Mouse (Mus musculus) stomach, embryonic 16.5 days (tissue): ENCODE data around the gene Col4a1. TPM values are rescaled to one million over a fixed set of nuclear protein-coding genes. Genes with fewer than 3 reads are reported as not detected.

Experiments
- ATAC-seq: fragments of 200-750 bp; cut with Nextera tagmentation; 2 replicates; pipeline ENCODE4 v1.8.0; 2017; ENCODE audit warnings: moderate number of reproducible peaks, moderate TSS enrichment; ENCODE audit not compliant: insufficient read depth, low FRiP score
- H3K27ac ChIP-seq: fragments of 300-500 bp; sonication (generic); 2 replicates; pipeline ENCODE4 v1.5.1; 2014; ENCODE audit warnings: low read length
- H3K27me3 ChIP-seq: fragments of 300-500 bp; sonication (generic); 2 replicates; pipeline ENCODE4 v1.6.1; 2014; ENCODE audit warnings: low read length, control low read depth, mixed read lengths; ENCODE audit not compliant: control insufficient read depth, insufficient read depth
- H3K36me3 ChIP-seq: fragments of 300-500 bp; sonication (generic); 2 replicates; pipeline ENCODE4 v1.6.1; 2014; ENCODE audit warnings: low read length; ENCODE audit not compliant: control insufficient read depth, insufficient read depth
- H3K4me1 ChIP-seq: fragments of 300-500 bp; sonication (generic); 2 replicates; pipeline ENCODE4 v1.6.1; 2014; ENCODE audit warnings: low read length, control low read depth, mixed read lengths; ENCODE audit not compliant: control insufficient read depth, insufficient read depth
- H3K4me2 ChIP-seq: fragments of 300-500 bp; sonication (generic); 2 replicates; pipeline ENCODE4 v1.6.1; 2014; ENCODE audit warnings: low read depth, low read length, mixed read lengths
- H3K4me3 ChIP-seq: fragments of 300-500 bp; sonication (generic); replicated peaks from 2 replicates; pipeline ENCODE4 v1.5.1; 2014; ENCODE audit warnings: mild to moderate bottlenecking, low read length
- H3K9ac ChIP-seq: fragments of 300-500 bp; sonication (generic); 2 replicates; pipeline ENCODE4 v1.6.1; 2014; ENCODE audit warnings: low read length
- H3K9me3 ChIP-seq: fragments of 300-500 bp; sonication (generic); replicated peaks from 2 replicates; pipeline ENCODE4 v1.6.1; 2016; ENCODE audit warnings: low read length, control low read depth; ENCODE audit not compliant: control insufficient read depth
- whole genome bisulfite sequencing: fragments of 180-500 bp; shearing (Covaris S2); extraction: QIAGEN DNeasy Blood & Tissue Kit; methylation state at CpG from one replicate; pipeline ENCODE4 v1.1.7; 2014; 5-methylcytosine and 5-hydroxymethylcytosine counted together
- polyA plus RNA-seq: library from polyadenylated mRNA; unstranded; fragments of >200 nt; fragmentation: Nextera tagmentation; extraction: Ambion mirVana; gene quantifications from 2 replicates; pipeline ENCODE4 v1.2.1, GENCODE M21; 2015

Col4a1 gene
- polyA plus RNA-seq, 1 experiment from 2014 or later = 207 TPM

- no peaks in the 10 kb centered on the region for H3K27me3 ChIP-seq
- H3K9ac ChIP-seq = no peak overlapping the region
- 67% methylated on average over 7 of the region's 7 CpGs for WGBS
- ATAC-seq = no peak
- H3K4me2 ChIP-seq = no peak overlapping the region
- peak overlapping the region; percentile 64 for H3K27ac ChIP-seq
- no peak overlapping the region for H3K4me3 ChIP-seq
- peaks cover 30% of the 10 kb centered on the region for H3K4me1 ChIP-seq
- H3K9me3 ChIP-seq = no peaks in the 10 kb centered on the region
- H3K36me3 ChIP-seq = no peaks in the 10 kb centered on the region; the same call in 1 of the 2 replicates
These were observed 63.0 kb downstream of the Col4a1 start for GRCm38 (mm10) chr8:11249541-11250058.

GRCm38 (mm10) chr8:11248712-11249111, 63.9 kb downstream of the Col4a1 start:
- Histone ChIP-seq H3K4me1 (peaks cover 30% of the 10 kb centered on the region), H3K4me2 (no peak overlapping the region), H3K9me3 (no peaks in the 10 kb centered on the region), H3K27ac (peak overlapping the region; percentile 43; the same call in 1 of the 2 replicates), H3K27me3 (no peaks in the 10 kb centered on the region), H3K36me3 (no peaks in the 10 kb centered on the region; the same call in 1 of the 2 replicates), H3K4me3 (no peak overlapping the region), H3K9ac (no peak overlapping the region)
- ATAC-seq = no peak
- WGBS = 43% methylated on average over 7 of the region's 7 CpGs

GRCm38 (mm10) chr8:11241488-11241887, 71.1 kb downstream of the Col4a1 start:
- Histone ChIP-seq H3K9ac (no peak overlapping the region), H3K4me3 (no peak overlapping the region), H3K4me2 (no peak overlapping the region), H3K9me3 (no peaks in the 10 kb centered on the region), H3K27me3 (no peaks in the 10 kb centered on the region), H3K4me1 (no peaks in the 10 kb centered on the region), H3K27ac (no peak overlapping the region), H3K36me3 (peaks cover 13% of the 10 kb centered on the region)
- no peak for ATAC-seq
- WGBS = 44% methylated on average over 2 of the region's 2 CpGs

GRCm38 (mm10) chr8:11234879-11235210, 77.8 kb downstream of the Col4a1 start:
- peaks cover 9% of the 10 kb centered on the region for H3K36me3 ChIP-seq
- H3K4me3 ChIP-seq = no peak overlapping the region
- ATAC-seq = no peak
- H3K4me1 ChIP-seq = no peaks in the 10 kb centered on the region
- no peaks in the 10 kb centered on the region for H3K9me3 ChIP-seq
- no peaks in the 10 kb centered on the region for H3K27me3 ChIP-seq
- no peak overlapping the region for H3K27ac ChIP-seq
- no peak overlapping the region for H3K9ac ChIP-seq
- H3K4me2 ChIP-seq = no peak overlapping the region
- 87% methylated on average over 6 of the region's 6 CpGs for WGBS

- no peaks in the 10 kb centered on the region for H3K9me3 ChIP-seq
- no peak overlapping the region for H3K4me2 ChIP-seq
- peaks cover 9% of the 10 kb centered on the region for H3K36me3 ChIP-seq
- no peaks in the 10 kb centered on the region for H3K27me3 ChIP-seq
- no peaks in the 10 kb centered on the region for H3K4me1 ChIP-seq
- 50% methylated on average over 10 of the region's 10 CpGs for WGBS
- H3K9ac ChIP-seq = no peak overlapping the region
- no peak for ATAC-seq
- H3K4me3 ChIP-seq = no peak overlapping the region
- H3K27ac ChIP-seq = no peak overlapping the region
These were observed 78.3 kb downstream of the Col4a1 start for GRCm38 (mm10) chr8:11234151-11234878.

GRCm38 (mm10) chr8:11233009-11233408, 79.6 kb downstream of the Col4a1 start:
- Histone ChIP-seq H3K27me3 (no peaks in the 10 kb centered on the region), H3K4me1 (no peaks in the 10 kb centered on the region), H3K27ac (no peak overlapping the region), H3K4me3 (no peak overlapping the region), H3K36me3 (peaks cover 9% of the 10 kb centered on the region), H3K9ac (no peak overlapping the region), H3K9me3 (no peaks in the 10 kb centered on the region), H3K4me2 (no peak overlapping the region)
- WGBS = 75% methylated on average over 4 of the region's 4 CpGs
- no peak for ATAC-seq

GRCm38 (mm10) chr8:11230277-11230676, 82.3 kb downstream of the Col4a1 start:
- ATAC-seq = no peak
- WGBS = 73% methylated on average over 4 of the region's 4 CpGs
- H3K4me1 ChIP-seq = 0 out of 2 replicates have a peak, but pooled peaks cover 4% of the 10 kb centered on the region
- H3K36me3 ChIP-seq = peaks cover 15% of the 10 kb centered on the region
- H3K4me3 ChIP-seq = no peak overlapping the region
- H3K27me3 ChIP-seq = no peaks in the 10 kb centered on the region
- no peak overlapping the region for H3K4me2 ChIP-seq
- no peaks in the 10 kb centered on the region for H3K9me3 ChIP-seq
- H3K9ac ChIP-seq = no peak overlapping the region
- H3K27ac ChIP-seq = no peak overlapping the region

GRCm38 (mm10) chr8:11227421-11227820, 85.2 kb downstream of the Col4a1 start:
- no peaks in the 10 kb centered on the region for H3K27me3 ChIP-seq
- 55% methylated on average over 7 of the region's 7 CpGs for WGBS
- ATAC-seq = no peak
- peaks cover 23% of the 10 kb centered on the region for H3K36me3 ChIP-seq
- no peak overlapping the region for H3K4me2 ChIP-seq
- no peak overlapping the region for H3K4me3 ChIP-seq
- H3K9me3 ChIP-seq = no peaks in the 10 kb centered on the region
- 0 out of 2 replicates have a peak, but pooled peaks cover 4% of the 10 kb centered on the region for H3K4me1 ChIP-seq
- peak overlapping the region; percentile 12; the same call in 1 of the 2 replicates for H3K27ac ChIP-seq
- H3K9ac ChIP-seq = no peak overlapping the region

- H3K4me3 ChIP-seq = no peak overlapping the region
- 87% methylated on average over 13 of the region's 13 CpGs for WGBS
- H3K27ac ChIP-seq = no peak overlapping the region
- peaks cover 14% of the 10 kb centered on the region for H3K36me3 ChIP-seq
- 0 out of 2 replicates have a peak, but pooled peaks cover 4% of the 10 kb centered on the region for H3K4me1 ChIP-seq
- H3K9ac ChIP-seq = no peak overlapping the region
- no peak for ATAC-seq
- no peaks in the 10 kb centered on the region for H3K9me3 ChIP-seq
- no peaks in the 10 kb centered on the region for H3K27me3 ChIP-seq
- no peak overlapping the region for H3K4me2 ChIP-seq
These were observed 86.8 kb downstream of the Col4a1 start for GRCm38 (mm10) chr8:11225577-11226434.
